Mouse (Mus musculus) thymus, postnatal 10 days (tissue): Measurements from ENCODE around the gene Gm3676.
"Not testable (repeated sequence)": the region's sequence is repeated elsewhere in the genome, so short reads cannot be mapped to it uniquely, and the experiment has no call there.

Source experiments
- DNase-seq, 2 experiments: peaks; one replicate each; pipeline ENCODE4 v3.0.0; 2021; ENCODE audit warnings: low spot score in 2 of 2

Gm3676 gene

DNA sequence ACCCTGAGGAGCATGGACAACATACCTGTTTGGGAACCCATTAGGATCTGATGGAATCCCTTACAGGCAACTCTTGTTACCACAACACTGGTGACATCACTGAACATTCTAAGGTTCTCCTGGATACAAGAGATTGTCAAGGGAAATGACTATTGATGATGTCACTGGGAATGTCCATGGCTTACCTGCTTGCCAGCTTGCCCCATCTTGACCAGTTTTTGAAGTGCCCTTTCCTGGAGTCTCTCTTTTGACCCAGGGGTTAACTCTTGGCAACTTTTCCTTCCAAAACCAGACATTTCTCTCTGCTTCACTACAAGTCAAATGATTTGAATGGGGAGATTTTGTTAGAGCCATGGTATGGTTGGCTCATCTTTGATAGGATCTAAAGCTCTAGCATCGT is at the start of gene Gm3676:
Gene Gm3676, minus strand, starts transcription at position 101 of the 400 bp plus-strand sequence.
- not testable (repeated sequence) for DNase-seq

DNA sequence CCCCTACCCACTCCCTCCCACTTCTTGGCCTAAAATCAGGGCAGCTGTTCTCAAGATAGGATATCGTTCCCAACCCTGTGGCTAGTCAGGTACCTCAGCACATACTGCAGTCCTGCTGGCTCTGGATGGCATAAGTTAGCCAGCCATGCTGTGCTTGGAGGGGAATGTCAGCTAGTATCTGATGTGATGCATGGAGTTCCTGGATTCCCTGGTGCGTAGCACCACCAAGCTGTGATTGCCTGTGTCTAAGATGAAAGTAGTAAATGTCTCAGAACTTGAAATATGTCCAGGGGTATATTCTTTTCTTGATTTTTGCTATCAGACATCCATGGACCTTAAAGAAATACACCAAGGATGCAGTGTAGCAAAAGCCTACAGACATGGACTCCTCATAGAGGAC is 1.9 kb upstream of the Gm3676 start:
- not testable (repeated sequence) for DNase-seq

DNA sequence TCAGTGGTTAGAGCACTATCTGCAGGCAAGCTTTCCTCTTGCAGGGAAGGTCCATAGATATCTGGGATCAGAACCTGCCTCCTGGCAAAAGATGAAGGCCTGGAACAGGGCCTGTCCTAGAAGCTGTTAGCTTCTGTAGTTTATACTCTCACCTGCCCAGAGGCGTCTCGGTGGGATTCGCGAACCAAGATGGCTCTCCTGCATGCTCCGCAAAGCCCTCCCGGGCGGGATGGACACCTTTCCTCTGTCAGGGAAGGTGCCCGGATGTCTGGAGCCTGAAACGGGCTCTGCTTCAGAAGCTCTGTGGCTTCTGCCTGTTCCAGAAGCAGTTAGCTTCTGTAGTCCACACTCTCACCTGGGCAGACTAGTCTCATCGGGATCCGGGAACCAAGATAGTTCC is 16.1 kb downstream of the Gm3676 start:
- not testable (repeated sequence) for DNase-seq

DNA sequence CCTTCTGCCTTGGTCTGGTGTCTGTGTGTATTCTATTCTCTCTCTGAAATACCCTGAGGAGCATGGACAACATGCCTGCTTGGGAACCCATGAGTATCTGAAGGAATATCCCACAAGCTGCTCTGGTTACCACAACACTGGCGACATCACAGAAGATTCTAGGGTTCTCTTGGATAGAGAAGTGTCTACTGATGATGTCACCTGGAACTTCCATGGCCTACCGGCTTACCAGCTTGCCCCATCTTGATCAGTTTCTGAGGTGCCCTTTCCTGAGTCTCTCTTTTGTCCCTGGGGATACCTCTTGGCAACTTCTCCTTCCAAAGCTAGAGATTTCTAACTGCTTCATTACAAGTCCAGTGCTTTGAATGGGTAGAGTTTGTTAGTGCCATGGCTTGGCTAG is 21.8 kb downstream of the Gm3676 start, which contains the start of gene Gm3072:
Gene Gm3072, minus strand, starts transcription at position 101 of the 400 bp plus-strand sequence.
- DNase-seq: not testable (repeated sequence)

DNA sequence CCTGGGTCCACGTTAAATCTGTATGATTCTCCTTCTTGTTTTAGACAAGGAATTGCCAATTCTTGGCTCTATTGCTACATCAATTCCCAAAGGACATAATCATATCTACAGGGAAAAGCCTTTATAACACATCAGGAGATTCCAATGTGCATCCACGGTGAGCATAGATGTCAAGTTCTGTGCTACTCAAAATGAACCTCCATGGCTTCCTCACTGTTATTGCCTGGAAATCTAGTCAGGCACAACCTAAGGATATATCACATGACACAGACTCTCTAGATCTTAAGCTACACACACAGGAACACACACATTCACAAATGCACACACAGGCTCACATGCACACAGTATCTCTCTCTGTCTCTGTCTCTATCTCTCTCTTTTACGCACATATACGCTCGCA is 23.8 kb downstream of the Gm3676 start:
- DNase-seq: not testable (repeated sequence)

DNA sequence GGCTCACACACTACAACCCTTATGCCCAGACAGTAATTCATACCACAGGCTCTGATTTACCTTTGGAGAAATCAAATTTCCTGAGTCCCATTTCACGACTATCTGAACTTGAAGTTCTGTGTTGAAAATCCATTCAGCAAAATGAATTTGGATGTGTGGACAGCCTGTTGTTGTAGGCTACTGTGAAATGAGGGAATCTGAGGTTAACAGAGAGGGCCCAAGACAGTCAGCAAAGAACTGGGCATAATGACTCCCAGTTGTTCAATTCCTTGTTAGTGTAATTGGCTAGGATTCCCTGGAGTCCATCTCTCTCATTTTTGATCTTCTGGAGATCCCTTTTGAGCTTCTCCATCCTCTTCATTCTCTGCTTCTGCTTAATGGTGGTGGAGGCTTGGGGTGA is 35.6 kb downstream of the Gm3676 start:
- not testable (repeated sequence) for DNase-seq

DNA sequence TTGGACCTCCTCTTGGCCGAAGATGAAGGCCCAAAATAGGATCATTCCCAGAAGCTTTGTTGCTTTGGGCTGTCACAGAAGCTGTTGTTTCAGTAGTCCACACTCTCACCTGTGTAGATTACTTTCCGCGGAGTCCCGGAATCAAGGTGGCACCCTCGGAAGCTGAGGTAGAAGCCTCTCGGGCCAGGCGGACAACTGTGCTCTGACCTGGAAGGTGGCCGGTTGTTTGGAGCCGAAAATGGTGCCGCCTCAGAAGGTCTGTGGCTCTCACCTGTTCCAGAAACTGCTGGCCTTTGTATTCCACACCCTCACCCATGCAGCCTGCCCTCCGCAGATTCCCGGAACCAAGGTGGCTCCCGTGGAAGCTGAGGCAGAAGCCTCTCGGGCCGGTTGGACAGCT is 45.4 kb downstream of the Gm3676 start:
- DNase-seq: not testable (repeated sequence)
